Mouse (Mus musculus) gastrocnemius, postnatal 10 days (tissue): Measurements from ENCODE around the gene Eif2s3x. TPM values are rescaled to one million over a fixed set of nuclear protein-coding genes. Genes with fewer than 3 reads are reported as not detected.

Source experiments
- total RNA-seq, 2 experiments: library from RNA; stranded (reverse); gene quantifications; 2 replicates each; pipeline ENCODE4 v1.2.3; 2021

Gene Eif2s3x
- total RNA-seq, 2 experiments from 2014 or later = 94.5 to 142 TPM

Other genes starting within 250 kb of the Eif2s3x start
- gene AU015836, start 244.2 kb downstream of the Eif2s3x start, total RNA-seq = not detected
- gene Zfx, start 89.2 kb downstream of the Eif2s3x start, total RNA-seq = 10 to 100 TPM; 25.5 to 27.3 TPM
- 10 to 100 TPM in 1 of 2 experiments, 1 to 10 TPM in 1; 4.6 to 11.1 TPM for gene Klhl15, start 21.7 kb upstream of the Eif2s3x start, total RNA-seq
- under 1 TPM in 1 of 2 experiments, not detected in 1; 0.14 TPM for gene Fam90a1b, start 153.9 kb upstream of the Eif2s3x start, total RNA-seq
- 100 to 1,000 TPM; 122 to 171 TPM for gene Apoo, start 154.3 kb upstream of the Eif2s3x start, total RNA-seq